Mouse (Mus musculus) urinary bladder, adult 2 months (tissue): Measurements from ENCODE around the gene Gm3250. TPM values are rescaled to one million over a fixed set of nuclear protein-coding genes. Genes with fewer than 3 reads are reported as not detected.
"Not testable (repeated sequence)": the region's sequence is repeated elsewhere in the genome, so short reads cannot be mapped to it uniquely, and the experiment has no call there.

Experiments used
- DNase-seq: peaks from one replicate; pipeline ENCODE4 v3.0.0; 2022; ENCODE audit warnings: low spot score
- polyA plus RNA-seq: library from polyadenylated mRNA; depleted of rRNA; stranded (reverse); fragments of >200 nt; gene quantifications from 2 replicates; pipeline ENCODE4 v1.2.3, GENCODE M21; 2012; rRNA removed

Gm3250 gene
- polyA plus RNA-seq: not detected in 2 replicates

- DNase-seq: not testable (repeated sequence)
Measured at GRCm38 (mm10) chr10:77782442-77782841, at the start of gene Gm3250. TSS of gene Gm3250 (minus strand) at chr10:77782542.

- DNase-seq: no peak
Measured at GRCm38 (mm10) chr10:77826951-77827350, 44.6 kb upstream of the Gm3250 start, which contains the start of gene Krtap10-4. TSS of gene Krtap10-4 (minus strand) at chr10:77827095.

GRCm38 (mm10) chr10:77819203-77819602, 36.9 kb upstream of the Gm3250 start:
- no peak for DNase-seq

GRCm38 (mm10) chr10:77818523-77818922, 36.2 kb upstream of the Gm3250 start:
- DNase-seq: no peak

- peak; percentile 18 for DNase-seq
Measured at GRCm38 (mm10) chr10:77815514-77815913, 33.2 kb upstream of the Gm3250 start.

GRCm38 (mm10) chr10:77814382-77814781, 32.0 kb upstream of the Gm3250 start, which contains the start of gene Gm2696:
TSS of gene Gm2696 (plus strand) at chr10:77814682.
- DNase-seq: no peak

- no peak for DNase-seq
Measured at GRCm38 (mm10) chr10:77811743-77812142, 29.4 kb upstream of the Gm3250 start, which contains the start of gene Gm9507. TSS of gene Gm9507 (minus strand) at chr10:77811843.

GRCm38 (mm10) chr10:77804095-77804494, 21.8 kb upstream of the Gm3250 start:
- no peak for DNase-seq

GRCm38 (mm10) chr10:77798921-77799508, 16.7 kb upstream of the Gm3250 start, which contains the start of gene Gm19668:
TSS of gene Gm19668 (minus strand) at chr10:77799133.
- no peak for DNase-seq

- DNase-seq: not testable (repeated sequence)
Measured at GRCm38 (mm10) chr10:77798164-77798920, 16.0 kb upstream of the Gm3250 start.

GRCm38 (mm10) chr10:77797677-77798076, 15.3 kb upstream of the Gm3250 start:
- no peak for DNase-seq

GRCm38 (mm10) chr10:77794976-77795375, 12.6 kb upstream of the Gm3250 start, which contains the start of gene Gm9639:
TSS of gene Gm9639 (minus strand) at chr10:77795076.
- no peak for DNase-seq

- DNase-seq: no peak
Measured at GRCm38 (mm10) chr10:77788621-77789020, 6.3 kb upstream of the Gm3250 start.

GRCm38 (mm10) chr10:77787876-77788275, 5.5 kb upstream of the Gm3250 start, which contains the start of gene Gm7137:
TSS of gene Gm7137 (minus strand) at chr10:77788200.
- not testable (repeated sequence) for DNase-seq

- DNase-seq: not testable (repeated sequence)
Measured at GRCm38 (mm10) chr10:77783396-77783795, 1.1 kb upstream of the Gm3250 start.

- DNase-seq: not testable (repeated sequence)
Measured at GRCm38 (mm10) chr10:77776844-77777243, 5.5 kb downstream of the Gm3250 start, which contains the start of gene Gm7138. TSS of gene Gm7138 (minus strand) at chr10:77776944.

- not testable (repeated sequence) for DNase-seq
Measured at GRCm38 (mm10) chr10:77772142-77772541, 10.2 kb downstream of the Gm3250 start.

- DNase-seq: not testable (repeated sequence)
Measured at GRCm38 (mm10) chr10:77771225-77771624, 11.1 kb downstream of the Gm3250 start, which contains the start of gene Gm3238. TSS of gene Gm3238 (minus strand) at chr10:77771325.

GRCm38 (mm10) chr10:77769727-77770126, 12.6 kb downstream of the Gm3250 start:
- no peak for DNase-seq

- DNase-seq: not testable (repeated sequence)
Measured at GRCm38 (mm10) chr10:77759582-77759981, 22.8 kb downstream of the Gm3250 start, which contains the start of gene Gm3233. TSS of gene Gm3233 (minus strand) at chr10:77759682.

- DNase-seq: no peak
Measured at GRCm38 (mm10) chr10:77753448-77753847, 28.9 kb downstream of the Gm3250 start.

GRCm38 (mm10) chr10:77752312-77752711, 30.0 kb downstream of the Gm3250 start:
- not testable (repeated sequence) for DNase-seq
